ENCODE assay signal across 20 mouse cellular contexts in genomic region chr19:27832448-27832847, GRCm38 (mm10).
"Had no signal": no experiment of that assay in that cellular context is flagged by ENCODE, and none has a peak within 500 bp of the region (broad histone marks: within the 10 kb centered on the region; RNA-seq: fewer than 3 reads in every experiment).

No protein-coding gene starts in this region.

- H3K9ac ChIP-seq: liver, embryonic 15.5 days; lung, embryonic 14.5 days; midbrain, embryonic 12.5 days; neural tube, embryonic 13.5 days; neural tube, embryonic 15.5 days; stomach, embryonic 15.5 days had no signal

- DNase-seq: lung, adult 18-20 months; lung, postnatal 10 days; lung, postnatal 4 days; retina, postnatal 1 day; right cerebral cortex, adult 18-20 months; right cerebral cortex, postnatal 25 days; thymus, adult 2 months; thymus, postnatal 25 days; thymus, postnatal 4 days had no signal

- H3K36me3 ChIP-seq: liver, embryonic 15.5 days; midbrain, embryonic 12.5 days; neural tube, embryonic 15.5 days; stomach, embryonic 15.5 days had no signal

- H3K27ac ChIP-seq: liver, embryonic 15.5 days; midbrain, embryonic 10.5 days; midbrain, embryonic 12.5 days; neural tube, embryonic 13.5 days; neural tube, embryonic 15.5 days; stomach, embryonic 15.5 days; stomach, postnatal 0 days had no signal

- H3K27me3 ChIP-seq: liver, embryonic 15.5 days; megakaryocyte, embryonic 14.5 days; midbrain, embryonic 12.5 days; neural tube, embryonic 13.5 days; neural tube, embryonic 15.5 days; stomach, embryonic 15.5 days had no signal

- H3K4me3 ChIP-seq: liver, embryonic 15.5 days; megakaryocyte, embryonic 14.5 days; midbrain, embryonic 10.5 days; midbrain, embryonic 12.5 days; myocyte; neural tube, embryonic 13.5 days; neural tube, embryonic 15.5 days; stomach, embryonic 15.5 days had no signal

- H3K9me3 ChIP-seq: liver, embryonic 15.5 days; megakaryocyte, embryonic 14.5 days; midbrain, embryonic 10.5 days; midbrain, embryonic 12.5 days; neural tube, embryonic 13.5 days; neural tube, embryonic 15.5 days; stomach, embryonic 15.5 days had no signal

- ATAC-seq: midbrain, embryonic 16.5 days had no signal

- H3K4me2 ChIP-seq: liver, embryonic 15.5 days; lung, embryonic 14.5 days; midbrain, embryonic 12.5 days; neural tube, embryonic 13.5 days; neural tube, embryonic 15.5 days; stomach, embryonic 15.5 days had no signal

- H3K4me1 ChIP-seq: liver, embryonic 15.5 days; neural tube, embryonic 15.5 days; stomach, embryonic 15.5 days had no signal
